Mouse (Mus musculus) left cerebral cortex, postnatal 4 days (tissue): ENCODE measurements at regions not wholly inside any gene's neighbourhood (a gene's known extent, or its start where the extent isn't known, plus 50 kb on each side); places are given as distances from the start of the nearest gene placed in this dataset.

ENCODE experiments used
- DNase-seq: peaks from one replicate; pipeline ENCODE4 v3.0.0-alpha.2; 2022
- intact Hi-C: fragments of 180-260 bp; cut with DNase I; formaldehyde crosslinking; loops from one replicate; pipeline ENCODE4 v1.15.1; 2025

DNA sequence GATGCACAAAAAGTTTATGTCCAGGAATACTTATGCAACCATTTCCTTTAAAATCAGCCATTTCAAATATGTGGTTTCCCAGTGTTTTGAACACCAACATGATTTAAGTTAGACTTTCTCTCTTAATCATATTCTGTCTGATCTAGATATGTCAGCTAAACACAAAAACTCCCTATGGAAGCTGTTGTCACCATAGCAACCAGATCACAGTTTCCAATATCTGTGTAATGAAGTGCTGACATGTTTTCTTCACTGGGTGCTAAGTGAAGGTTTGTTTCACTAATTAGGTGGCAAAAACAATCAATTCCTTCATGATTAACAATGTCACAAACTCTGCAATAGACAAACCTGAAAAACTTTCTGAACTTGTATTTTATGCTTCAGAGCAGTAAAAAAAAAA is 615.9 kb upstream of the Ccng1 start:
- intact Hi-C loops: no loop called here
- DNase-seq: no peak

- intact Hi-C loops: no loop called here
- DNase-seq: no peak
Observed at GRCm38 (mm10) chr11:41341107-41341506, 586.0 kb upstream of the Ccng1 start.

GRCm38 (mm10) chr11:41340383-41340782 is 585.3 kb upstream of the Ccng1 start:
- DNase-seq: no peak
- intact Hi-C loops: no loop called here

DNA sequence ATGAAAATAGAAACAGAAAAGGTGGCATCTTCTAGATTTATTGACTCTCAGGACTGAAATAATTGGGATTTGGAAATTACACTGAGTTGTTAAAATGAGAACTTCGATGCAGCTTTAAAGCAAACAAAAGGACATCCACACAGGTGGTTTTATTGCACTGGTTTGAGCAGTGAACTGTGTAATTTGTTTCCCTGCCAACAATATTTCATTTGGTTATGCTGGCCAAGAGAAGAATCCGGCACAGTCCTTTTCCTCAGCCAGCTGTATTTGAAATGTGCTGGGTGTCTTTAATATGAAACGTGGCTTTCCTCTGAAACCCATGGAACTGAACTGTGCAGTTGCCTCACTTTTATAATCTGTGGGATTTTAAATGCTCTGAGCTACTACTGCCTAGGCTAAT is 582.0 kb upstream of the Ccng1 start:
- DNase-seq: no peak
- intact Hi-C loops: loop anchor here (10.0 kb wide), 1 partner anchor 838 kb away; no protein-coding TSS in a partner anchor

DNA sequence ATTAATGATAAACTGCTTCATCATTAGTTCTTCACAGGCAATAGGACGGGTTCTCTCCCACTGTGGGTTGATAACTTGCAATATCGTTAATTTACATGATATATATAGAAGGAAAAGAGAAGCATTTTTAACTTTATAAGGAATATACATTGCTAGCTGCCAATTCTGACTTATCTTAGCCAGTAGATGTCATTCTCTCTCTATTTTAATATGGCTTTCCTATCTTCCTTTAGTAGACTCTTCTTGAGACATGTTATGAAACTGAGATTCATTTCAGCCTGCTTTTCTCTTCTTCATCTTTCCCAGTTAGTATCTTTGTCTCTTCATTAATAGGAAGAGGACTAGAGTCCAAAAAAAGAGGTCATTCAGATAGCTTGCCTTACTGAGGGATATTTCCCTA is 578.6 kb upstream of the Ccng1 start:
- no peak for DNase-seq
- intact Hi-C loops: loop anchor here (10.0 kb wide), 1 partner anchor 841 kb away; no protein-coding TSS in a partner anchor
